ENCODE assay signal across 18 mouse cellular contexts in genomic region chr5:101885039-101885438, GRCm38 (mm10).
"Had no signal": no experiment of that assay in that cellular context is flagged by ENCODE, and none has a peak within 500 bp of the region (broad histone marks: within the 10 kb centered on the region; RNA-seq: fewer than 3 reads in every experiment).

No protein-coding gene starts in this region.

- H3K4me3 ChIP-seq: midbrain, embryonic 10.5 days; midbrain, embryonic 12.5 days; myocyte; neural tube, embryonic 13.5 days; neural tube, embryonic 15.5 days had no signal

- H3K9ac ChIP-seq: lung, embryonic 14.5 days; midbrain, embryonic 12.5 days; neural tube, embryonic 13.5 days; neural tube, embryonic 15.5 days had no signal

- H3K27me3 ChIP-seq: midbrain, embryonic 12.5 days; neural tube, embryonic 13.5 days; neural tube, embryonic 15.5 days had no signal

- H3K9me3 ChIP-seq: midbrain, embryonic 10.5 days; midbrain, embryonic 12.5 days; neural tube, embryonic 13.5 days; neural tube, embryonic 15.5 days had no signal

- H3K4me2 ChIP-seq: lung, embryonic 14.5 days; midbrain, embryonic 12.5 days; neural tube, embryonic 13.5 days; neural tube, embryonic 15.5 days had no signal

- H3K4me1 ChIP-seq: midbrain, embryonic 10.5 days; midbrain, embryonic 12.5 days; neural tube, embryonic 13.5 days; neural tube, embryonic 15.5 days had no signal

- ATAC-seq: midbrain, embryonic 16.5 days had no signal

- H3K27ac ChIP-seq: midbrain, embryonic 10.5 days; midbrain, embryonic 12.5 days; neural tube, embryonic 13.5 days; neural tube, embryonic 15.5 days had no signal

- DNase-seq: lung, adult 18-20 months; lung, embryonic 14.5 days; lung, postnatal 10 days; lung, postnatal 4 days; retina, postnatal 1 day; right cerebral cortex, adult 18-20 months; right cerebral cortex, postnatal 25 days; right cerebral cortex, postnatal 4 days; spleen, adult 18-20 months; thymus, adult 18-20 months; thymus, postnatal 14 days; thymus, postnatal 36 days had no signal
